Mouse (Mus musculus): ENCODE data around the gene Rxrg. TPM values are rescaled to one million over a fixed set of nuclear protein-coding genes. Genes with fewer than 3 reads are reported as not detected.

The Rxrg gene
- polyA plus RNA-seq, 1 experiment from 2014 or later = 0.84 TPM

- Histone ChIP-seq H3K4me2 (no peak overlapping the region), H3K36me3 (ENCODE audit: insufficient read depth) (no peaks in the 10 kb centered on the region), H3K27ac (ENCODE audit: low read depth) (no peak overlapping the region), H3K9ac (no peak overlapping the region), H3K4me1 (ENCODE audit: insufficient read depth) (no peaks in the 10 kb centered on the region), H3K9me3 (ENCODE audit: low read depth, low read length) (no peaks in the 10 kb centered on the region), H3K4me3 (ENCODE audit: low read depth, low read length) (no peak overlapping the region), H3K27me3 (ENCODE audit: insufficient read depth, low read length) (0 out of 2 replicates have a peak, but pooled peaks cover 3% of the 10 kb centered on the region)
- DNase-seq = no peak
- WGBS = 42% methylated on average over 12 of the region's 12 CpGs
- no peak for TF ChIP-seq CTCF (IDR thresholded peaks at IDR 0.05; ENCODE audit: low read depth)
- no peak for ATAC-seq (ENCODE audit: insufficient read depth)
Observed at GRCm38 (mm10) chr1:167583888-167584287, 14.3 kb upstream of the Rxrg start.

- 72% methylated on average over 16 of the region's 16 CpGs for WGBS
- ATAC-seq (ENCODE audit: insufficient read depth) = no peak
- no peak for DNase-seq
- no peaks in the 10 kb centered on the region for H3K9me3 ChIP-seq (ENCODE audit: low read depth, low read length)
- H3K9ac ChIP-seq = no peak overlapping the region
- H3K4me3 ChIP-seq (ENCODE audit: low read depth, low read length) = no peak overlapping the region
- 0 out of 2 replicates have a peak, but pooled peaks cover 3% of the 10 kb centered on the region for H3K27me3 ChIP-seq (ENCODE audit: insufficient read depth, low read length)
- no peak for TF ChIP-seq CTCF (IDR thresholded peaks at IDR 0.05; ENCODE audit: low read depth)
- H3K4me2 ChIP-seq = no peak overlapping the region
- no peaks in the 10 kb centered on the region for H3K4me1 ChIP-seq (ENCODE audit: insufficient read depth)
- no peaks in the 10 kb centered on the region for H3K36me3 ChIP-seq (ENCODE audit: insufficient read depth)
- no peak overlapping the region for H3K27ac ChIP-seq (ENCODE audit: low read depth)
Observed at GRCm38 (mm10) chr1:167588747-167589558, 9.2 kb upstream of the Rxrg start.

- H3K4me2 ChIP-seq = no peak overlapping the region
- H3K9me3 ChIP-seq (ENCODE audit: low read depth, low read length) = no peaks in the 10 kb centered on the region
- no peak overlapping the region for H3K9ac ChIP-seq
- 33% methylated on average over 8 of the region's 8 CpGs for WGBS
- no peak for TF ChIP-seq CTCF (IDR thresholded peaks at IDR 0.05; ENCODE audit: low read depth)
- peak; percentile 60; the same call in 1 of the 2 replicates for ATAC-seq (ENCODE audit: insufficient read depth)
- H3K27me3 ChIP-seq (ENCODE audit: insufficient read depth, low read length) = peaks cover 17% of the 10 kb centered on the region
- H3K27ac ChIP-seq (ENCODE audit: low read depth) = no peak overlapping the region
- no peak overlapping the region for H3K4me3 ChIP-seq (ENCODE audit: low read depth, low read length)
- DNase-seq = peak; percentile 50
- no peaks in the 10 kb centered on the region for H3K4me1 ChIP-seq (ENCODE audit: insufficient read depth)
- H3K36me3 ChIP-seq (ENCODE audit: insufficient read depth) = no peaks in the 10 kb centered on the region
Observed at GRCm38 (mm10) chr1:167592175-167592574, 6.0 kb upstream of the Rxrg start.

GRCm38 (mm10) chr1:167599211-167599735, 1.1 kb downstream of the Rxrg start:
- no peaks in the 10 kb centered on the region for H3K4me1 ChIP-seq (ENCODE audit: insufficient read depth)
- peak overlapping the region; percentile 68; the same call in 1 of the 2 replicates for H3K4me2 ChIP-seq
- H3K4me3 ChIP-seq (ENCODE audit: low read depth, low read length) = no peak overlapping the region
- no peak overlapping the region for H3K27ac ChIP-seq (ENCODE audit: low read depth)
- ATAC-seq (ENCODE audit: insufficient read depth) (no peak), DNase-seq (no peak)
- peaks cover 56% of the 10 kb centered on the region for H3K27me3 ChIP-seq (ENCODE audit: insufficient read depth, low read length)
- no peak overlapping the region for H3K9ac ChIP-seq
- WGBS = 22% methylated on average over 7 of the region's 7 CpGs
- no peaks in the 10 kb centered on the region for H3K9me3 ChIP-seq (ENCODE audit: low read depth, low read length)
- no peak for TF ChIP-seq CTCF (IDR thresholded peaks at IDR 0.05; ENCODE audit: low read depth)
- no peaks in the 10 kb centered on the region for H3K36me3 ChIP-seq (ENCODE audit: insufficient read depth)

GRCm38 (mm10) chr1:167608201-167608741, 10.1 kb downstream of the Rxrg start:
- DNase-seq (peak; percentile 16), ATAC-seq (ENCODE audit: insufficient read depth) (no peak; the same call in 1 of the 2 replicates)
- no peak overlapping the region for H3K4me3 ChIP-seq (ENCODE audit: low read depth, low read length)
- no peaks in the 10 kb centered on the region for H3K9me3 ChIP-seq (ENCODE audit: low read depth, low read length)
- H3K27ac ChIP-seq (ENCODE audit: low read depth) = no peak overlapping the region
- no peak for TF ChIP-seq CTCF (IDR thresholded peaks at IDR 0.05; ENCODE audit: low read depth)
- H3K36me3 ChIP-seq (ENCODE audit: insufficient read depth) = no peaks in the 10 kb centered on the region
- H3K4me1 ChIP-seq (ENCODE audit: insufficient read depth) = no peaks in the 10 kb centered on the region
- H3K9ac ChIP-seq = no peak overlapping the region
- H3K4me2 ChIP-seq = no peak overlapping the region
- WGBS = 33% methylated on average over 9 of the region's 9 CpGs
- 0 out of 2 replicates have a peak, but pooled peaks cover 3% of the 10 kb centered on the region for H3K27me3 ChIP-seq (ENCODE audit: insufficient read depth, low read length)

- no peak for TF ChIP-seq CTCF (IDR thresholded peaks at IDR 0.05; ENCODE audit: low read depth)
- WGBS = 77% methylated on average over 14 of the region's 14 CpGs
- no peak for DNase-seq
Observed at GRCm38 (mm10) chr1:167617131-167617530, 18.9 kb downstream of the Rxrg start.

GRCm38 (mm10) chr1:167617995-167618489, 19.9 kb downstream of the Rxrg start:
- Histone ChIP-seq H3K9ac (no peak overlapping the region), H3K27me3 (ENCODE audit: insufficient read depth, low read length) (peaks cover 4% of the 10 kb centered on the region), H3K4me1 (ENCODE audit: insufficient read depth) (no peaks in the 10 kb centered on the region), H3K9me3 (ENCODE audit: low read depth, low read length) (no peaks in the 10 kb centered on the region), H3K4me2 (no peak overlapping the region), H3K27ac (ENCODE audit: low read depth) (no peak overlapping the region), H3K36me3 (ENCODE audit: insufficient read depth) (no peaks in the 10 kb centered on the region), H3K4me3 (ENCODE audit: low read depth, low read length) (no peak overlapping the region)
- no peak for TF ChIP-seq CTCF (IDR thresholded peaks at IDR 0.05; ENCODE audit: low read depth)
- ATAC-seq (ENCODE audit: insufficient read depth) = peak; percentile 41; the same call in 1 of the 2 replicates
- DNase-seq = peak; percentile 45
- 65% methylated on average over 18 of the region's 18 CpGs for WGBS

More at GRCm38 (mm10) chr1:167617131-167617530, 18.9 kb downstream of the Rxrg start:
- H3K36me3 ChIP-seq (ENCODE audit: insufficient read depth) = no peaks in the 10 kb centered on the region
- no peak overlapping the region for H3K9ac ChIP-seq
- H3K4me1 ChIP-seq (ENCODE audit: insufficient read depth) = no peaks in the 10 kb centered on the region
- ATAC-seq (ENCODE audit: insufficient read depth) = no peak
- no peaks in the 10 kb centered on the region for H3K9me3 ChIP-seq (ENCODE audit: low read depth, low read length)
- no peak overlapping the region for H3K27ac ChIP-seq (ENCODE audit: low read depth)
- H3K4me3 ChIP-seq (ENCODE audit: low read depth, low read length) = no peak overlapping the region
- H3K27me3 ChIP-seq (ENCODE audit: insufficient read depth, low read length) = peaks cover 4% of the 10 kb centered on the region
- no peak overlapping the region for H3K4me2 ChIP-seq

Data from lung, embryonic 14.5 days (tissue).